Mouse (Mus musculus) Patski (cell line): Measurements from ENCODE around the gene Slc34a3. TPM values are rescaled to one million over a fixed set of nuclear protein-coding genes. Genes with fewer than 3 reads are reported as not detected.

ENCODE experiments used
- ATAC-seq: fragments of 100-300 bp; one replicate; pipeline ENCODE4 v1.8.0; 2021
- CTCF ChIA-PET: fragments of 350-600 bp; sonication (Branson Sonifier 250); formaldehyde crosslinking; loops from one replicate; lab custom pipeline; 2022; ENCODE audit warnings: inconsistent platforms; lab: Charles Lee
- POLR2A ChIA-PET: fragments of 350-600 bp; sonication (Branson Sonifier 250); formaldehyde crosslinking; loops from one replicate; lab custom pipeline; 2022; ENCODE audit warnings: antibody characterized with exemption, inconsistent platforms; lab: Charles Lee
- DNase-seq: peaks from one replicate; pipeline ENCODE4 v3.0.0-alpha.2; 2011; ENCODE audit warnings: low read depth, low spot score
- H3K27me3 ChIP-seq: fragments of 371-371 bp; one replicate; pipeline ENCODE4 v1.5.1; 2021
- CTCF ChIP-seq: fragments of 100-300 bp; IDR thresholded peaks from one replicate; pipeline ENCODE4 v1.5.1; 2021
- in situ Hi-C: fragments of 300-500 bp; cut with MboI; formaldehyde crosslinking; loops from 3 replicates; pipeline ENCODE4 v1.11.1; 2018; ENCODE audit warnings: low pct_unique_long_range_greater_than_20kb, mixed read lengths
- polyA plus RNA-seq: library from polyadenylated mRNA; unstranded; gene quantifications from one replicate; pipeline ENCODE4 v1.2.3, GENCODE M21; 2021

The Slc34a3 gene
- polyA plus RNA-seq, 1 experiment from 2014 or later: not detected

- in situ Hi-C loops: no loop called here
- no peaks in the 10 kb centered on the region for H3K27me3 ChIP-seq
- ATAC-seq: peak; percentile 72
- no peak for TF ChIP-seq CTCF
- ChIA-PET CTCF (interaction anchor here (1.0 to 7.1 kb wide), 4 partner anchors 12 to 27 kb away, joined by 3 to 34 read pairs (median 4); partner anchors contain the start of genes Anapc2 and Ssna1), POLR2A (interaction anchor here (1.9 to 4.5 kb wide), 3 partner anchors 10 to 15 kb away, joined by 8 to 20 read pairs (median 8); partner anchors contain the start of genes Anapc2 and Ssna1)
- no peak for DNase-seq
Measured at GRCm38 (mm10) chr2:25255284-25255779, 21.2 kb upstream of the Slc34a3 start, which contains the start of gene Tmem203. TSS of gene Tmem203 (plus strand) at chr2:25255439.

GRCm38 (mm10) chr2:25252331-25252730, 18.2 kb upstream of the Slc34a3 start:
- ATAC-seq (no peak), DNase-seq (no peak)
- CTCF ChIA-PET: interaction anchor here (7.1 kb wide), 1 partner anchor 24 kb away, joined by 34 read pairs; no protein-coding TSS in a partner anchor
- no peak for TF ChIP-seq CTCF
- POLR2A ChIA-PET: interaction anchor here (1.6 kb wide), 1 partner anchor 16 kb away, joined by 3 read pairs; the partner anchor contains the start of gene Rnf224
- in situ Hi-C loops: no loop called here
- H3K27me3 ChIP-seq: no peaks in the 10 kb centered on the region

- CTCF ChIA-PET: interaction anchor here (1.1 to 5.8 kb wide), 3 partner anchors 12 to 33 kb away, joined by 4 to 29 read pairs (median 4); no protein-coding TSS in a partner anchor
- no peak for ATAC-seq
Measured at GRCm38 (mm10) chr2:25246183-25247072, 12.3 kb upstream of the Slc34a3 start, which contains the start of gene AL732309.1. TSS of gene AL732309.1 (minus strand) at chr2:25246863.

GRCm38 (mm10) chr2:25244144-25244543, 10.0 kb upstream of the Slc34a3 start:
- in situ Hi-C loops: no loop called here
- DNase-seq: no peak
- ATAC-seq: no peak
- TF ChIP-seq CTCF: no peak
- CTCF ChIA-PET: interaction anchor here (1.0 to 5.8 kb wide), 2 partner anchors 15 to 23 kb away, joined by 3 to 29 read pairs; no protein-coding TSS in a partner anchor
- POLR2A ChIA-PET: no interaction called here
- H3K27me3 ChIP-seq: peaks cover 11% of the 10 kb centered on the region

More at GRCm38 (mm10) chr2:25246183-25247072, 12.3 kb upstream of the Slc34a3 start, which contains the start of gene AL732309.1:
- TF ChIP-seq CTCF: no peak
- POLR2A ChIA-PET: interaction anchor here (0.6 kb wide), 1 partner anchor 14 kb away, joined by 3 read pairs; no protein-coding TSS in a partner anchor
- in situ Hi-C loops: no loop called here
- peaks cover 7% of the 10 kb centered on the region for H3K27me3 ChIP-seq
- no peak for DNase-seq

- no peak for TF ChIP-seq CTCF
- ATAC-seq (no peak), DNase-seq (no peak)
- in situ Hi-C loops: no loop called here
- ChIA-PET CTCF (interaction anchor here (5.8 kb wide), 1 partner anchor 14 kb away, joined by 29 read pairs; no protein-coding TSS in a partner anchor), POLR2A (no interaction called here)
- H3K27me3 ChIP-seq: peaks cover 11% of the 10 kb centered on the region
Measured at GRCm38 (mm10) chr2:25243342-25243741, 9.2 kb upstream of the Slc34a3 start.

GRCm38 (mm10) chr2:25242101-25242506, 7.9 kb upstream of the Slc34a3 start, which contains the start of the genes Rnf208 and Cysrt1:
TSS of gene Rnf208 (plus strand) at chr2:25242255.
TSS of gene Cysrt1 (minus strand) at chr2:25242452.
- TF ChIP-seq CTCF: no peak
- H3K27me3 ChIP-seq: peaks cover 18% of the 10 kb centered on the region
- in situ Hi-C loops: no loop called here
- DNase-seq (no peak), ATAC-seq (no peak)
- POLR2A ChIA-PET: no interaction called here
- CTCF ChIA-PET: no interaction called here

- no peak for TF ChIP-seq CTCF
- peaks cover 18% of the 10 kb centered on the region for H3K27me3 ChIP-seq
- ATAC-seq (no peak), DNase-seq (no peak)
- CTCF ChIA-PET: no interaction called here
- in situ Hi-C loops: no loop called here
- POLR2A ChIA-PET: no interaction called here
Measured at GRCm38 (mm10) chr2:25241438-25241775, 7.2 kb upstream of the Slc34a3 start.

GRCm38 (mm10) chr2:25240723-25241437, 6.7 kb upstream of the Slc34a3 start:
- no peak for TF ChIP-seq CTCF
- peaks cover 22% of the 10 kb centered on the region for H3K27me3 ChIP-seq
- ChIA-PET POLR2A (interaction anchor here (0.7 kb wide), 1 partner anchor 15 kb away, joined by 3 read pairs; no protein-coding TSS in a partner anchor), CTCF (interaction anchor here (0.9 to 1.3 kb wide), 3 partner anchors 8 to 31 kb away, joined by 3 to 10 read pairs (median 4); partner anchors contain the start of genes Anapc2 and Ssna1)
- DNase-seq (no peak), ATAC-seq (no peak)
- in situ Hi-C loops: no loop called here

- ATAC-seq (no peak), DNase-seq (no peak)
- H3K27me3 ChIP-seq: peaks cover 28% of the 10 kb centered on the region
- no peak for TF ChIP-seq CTCF
- POLR2A ChIA-PET: interaction anchor here (0.7 kb wide), 1 partner anchor 14 kb away, joined by 3 read pairs; no protein-coding TSS in a partner anchor
- in situ Hi-C loops: no loop called here
- CTCF ChIA-PET: interaction anchor here (0.9 to 1.3 kb wide), 3 partner anchors 9 to 32 kb away, joined by 3 to 10 read pairs (median 4); partner anchors contain the start of genes Anapc2 and Ssna1
Measured at GRCm38 (mm10) chr2:25240310-25240709, 6.1 kb upstream of the Slc34a3 start.
